Mouse (Mus musculus) heart, postnatal 0 days (tissue): ENCODE results near the gene Cmip.

ENCODE experiments used
- CTCF ChIP-seq: IDR thresholded peaks from 2 replicates; pipeline ENCODE4 v1.5.1; 2016; ENCODE audit warnings: antibody characterized with exemption, control low read depth, low read depth
- EP300 ChIP-seq: IDR thresholded peaks from 2 replicates; pipeline ENCODE4 v1.6.1; 2016; ENCODE audit warnings: antibody characterized with exemption, low read depth

GRCm38 (mm10) chr8:117322715-117323310 is 65.9 kb downstream of the Cmip start:
- TF ChIP-seq CTCF = no peak
- TF ChIP-seq EP300 = no peak
